Mouse (Mus musculus): ENCODE measurements at regions not wholly inside any gene's neighbourhood (a gene's known extent, or its start where the extent isn't known, plus 50 kb on each side); places are given as distances from the start of the nearest gene placed in this dataset.

GRCm38 (mm10) chr3:128723100-128723499, 476.6 kb upstream of the Pitx2 start:
- no peak for DNase-seq

GRCm38 (mm10) chr3:128720276-128720675, 479.4 kb upstream of the Pitx2 start:
- no peak for DNase-seq

GRCm38 (mm10) chr3:128719226-128719625, 480.5 kb upstream of the Pitx2 start:
- peak in 1 of 2 experiments; percentile 6 for DNase-seq

- DNase-seq, result no peak
Observed at GRCm38 (mm10) chr3:128707270-128707669, 492.4 kb upstream of the Pitx2 start.

GRCm38 (mm10) chr3:128668468-128669127, 531.1 kb upstream of the Pitx2 start:
- peak; percentile 19 to 28 for DNase-seq

GRCm38 (mm10) chr3:128665184-128665583, 534.5 kb upstream of the Pitx2 start:
- DNase-seq, result no peak

- DNase-seq, result no peak
Observed at GRCm38 (mm10) chr3:128636960-128637755, 562.5 kb upstream of the Pitx2 start.

- peak; percentile 39 to 61 for DNase-seq
Observed at GRCm38 (mm10) chr3:128627696-128628095, 572.0 kb upstream of the Pitx2 start.

- DNase-seq, result no peak
Observed at GRCm38 (mm10) chr3:128616675-128617074, 583.0 kb upstream of the Pitx2 start.

GRCm38 (mm10) chr3:128613657-128614056, 586.0 kb upstream of the Pitx2 start:
- DNase-seq, result no peak

- DNase-seq, result peak; percentile 33 to 57
Observed at GRCm38 (mm10) chr3:128610731-128611130, 588.9 kb upstream of the Pitx2 start.

GRCm38 (mm10) chr3:128608694-128609093, 591.0 kb upstream of the Pitx2 start:
- DNase-seq, result no peak

- peak; percentile 18 to 39 for DNase-seq
Observed at GRCm38 (mm10) chr3:128575339-128576129, 624.1 kb upstream of the Pitx2 start.

- DNase-seq, result peak; percentile 65 to 71
Observed at GRCm38 (mm10) chr3:128570551-128570950, 629.1 kb upstream of the Pitx2 start.

- no peak for DNase-seq
Observed at GRCm38 (mm10) chr3:128565386-128565785, 634.3 kb upstream of the Pitx2 start.

- peak; percentile 94 to 96 for DNase-seq
Observed at GRCm38 (mm10) chr3:128546416-128547327, 650.5 kb upstream of the Fam241a start.

- DNase-seq, result no peak
Observed at GRCm38 (mm10) chr3:128525427-128525826, 629.3 kb upstream of the Fam241a start.

- DNase-seq, result peak; percentile 65 to 73
Observed at GRCm38 (mm10) chr3:128520671-128521103, 624.6 kb upstream of the Fam241a start.

- DNase-seq, result peak; percentile 79 to 83
Observed at GRCm38 (mm10) chr3:128519913-128520316, 623.8 kb upstream of the Fam241a start.

GRCm38 (mm10) chr3:128518806-128519205, 622.7 kb upstream of the Fam241a start:
- peak; percentile 42 to 49 for DNase-seq

- peak; percentile 64 to 70 for DNase-seq
Observed at GRCm38 (mm10) chr3:128471111-128471510, 575.0 kb upstream of the Fam241a start.

- no peak for DNase-seq
Observed at GRCm38 (mm10) chr3:128429706-128430105, 533.6 kb upstream of the Fam241a start.
